Mouse (Mus musculus) c-Kit-positive CD71-positive TER-119-positive erythroid progenitor cells, embryonic 14.5 days (primary cell): ENCODE measurements around the gene Chd2.

Experiments used
- DNase-seq: peaks from one replicate; pipeline ENCODE4 v3.0.0-alpha.2; 2013; ENCODE audit warnings: low spot score

Gene Chd2

DNA sequence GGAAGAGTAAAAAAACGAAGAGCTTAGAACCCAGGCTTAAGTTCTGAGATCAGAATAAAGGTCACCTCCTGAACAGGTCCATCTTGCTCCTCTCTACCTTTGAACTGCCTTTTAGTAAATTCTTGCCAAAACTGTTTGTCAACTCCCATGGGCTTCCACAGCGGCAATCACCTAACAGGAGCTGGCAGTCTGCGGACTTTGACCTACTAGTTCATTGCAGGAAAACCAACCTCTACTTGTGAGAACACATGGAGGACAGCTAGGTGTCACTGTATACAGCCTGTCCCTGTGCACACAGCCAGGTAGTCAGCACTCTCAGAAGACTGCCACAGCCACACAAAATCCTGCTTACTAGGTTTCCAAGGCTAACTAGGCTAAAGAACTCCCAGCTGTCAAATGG is 99.8 kb downstream of the Chd2 start:
- DNase-seq, result no peak

DNA sequence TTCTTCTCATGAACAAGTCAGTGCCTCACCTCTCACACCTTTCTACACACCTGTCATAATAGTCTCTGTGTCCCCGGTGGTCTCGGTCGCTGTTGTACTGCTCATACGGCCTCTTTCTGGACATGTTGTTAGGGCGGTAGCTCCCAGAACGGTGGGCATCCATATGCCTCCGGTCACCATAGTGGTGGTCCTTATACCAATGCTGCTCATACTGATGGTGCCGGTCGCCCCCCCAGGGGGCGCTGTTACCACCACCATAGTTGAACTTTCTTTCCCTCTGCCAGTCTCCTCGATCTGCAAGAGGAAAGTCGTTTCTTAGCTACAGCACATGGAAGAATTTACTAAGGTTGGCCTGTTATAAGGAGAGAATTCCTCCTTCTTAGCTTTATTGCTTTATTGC is 105.9 kb downstream of the Chd2 start:
- no peak for DNase-seq

DNA sequence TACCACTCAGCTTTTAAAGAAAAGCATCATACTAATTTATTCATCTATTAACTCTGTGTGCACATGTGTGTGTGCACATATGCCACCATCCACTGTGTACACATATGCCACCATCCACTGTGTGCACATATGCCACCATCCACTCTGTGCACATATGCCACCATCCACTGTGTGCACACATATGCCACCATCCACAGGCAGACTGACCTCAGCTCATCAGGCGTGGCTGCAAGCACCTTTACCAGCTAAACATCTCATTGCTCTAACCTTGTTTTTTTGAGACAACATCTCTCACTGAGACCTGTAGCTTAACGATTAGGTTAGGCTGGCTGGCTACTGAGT is 107.3 kb downstream of the Chd2 start:
- DNase-seq, result no peak

DNA sequence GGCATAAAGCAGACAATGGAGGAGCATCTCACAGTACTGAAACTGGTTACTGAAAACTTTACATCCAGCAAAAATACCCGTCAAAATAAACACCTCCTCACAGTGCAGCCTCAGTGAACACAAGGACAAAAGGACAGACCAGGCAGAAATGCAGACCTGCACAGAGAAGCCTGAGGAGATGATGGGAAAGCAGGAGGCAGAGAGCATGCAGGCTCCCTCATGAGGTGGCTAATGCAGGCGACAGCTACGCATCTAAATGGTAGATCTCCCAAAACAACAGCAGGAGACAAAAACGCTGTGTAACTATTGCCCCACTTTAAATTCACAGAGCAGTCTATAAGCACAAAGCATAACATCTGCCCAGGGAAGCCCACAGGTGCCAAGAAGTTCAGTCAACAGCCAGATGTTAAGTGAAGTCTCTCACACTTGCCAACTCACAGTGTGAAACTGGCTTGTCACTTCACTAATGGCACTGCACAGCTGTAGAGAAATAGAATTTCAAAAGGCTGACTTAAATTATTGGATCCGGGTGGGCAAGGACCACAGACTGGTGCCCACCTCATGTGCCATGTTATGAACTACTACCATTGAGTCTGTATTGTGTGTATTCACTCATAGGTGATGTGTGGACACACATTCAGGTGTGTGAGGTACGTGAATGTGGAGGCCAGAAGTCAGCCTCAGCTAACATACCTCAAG is 107.8 kb downstream of the Chd2 start:
- DNase-seq, result no peak

DNA sequence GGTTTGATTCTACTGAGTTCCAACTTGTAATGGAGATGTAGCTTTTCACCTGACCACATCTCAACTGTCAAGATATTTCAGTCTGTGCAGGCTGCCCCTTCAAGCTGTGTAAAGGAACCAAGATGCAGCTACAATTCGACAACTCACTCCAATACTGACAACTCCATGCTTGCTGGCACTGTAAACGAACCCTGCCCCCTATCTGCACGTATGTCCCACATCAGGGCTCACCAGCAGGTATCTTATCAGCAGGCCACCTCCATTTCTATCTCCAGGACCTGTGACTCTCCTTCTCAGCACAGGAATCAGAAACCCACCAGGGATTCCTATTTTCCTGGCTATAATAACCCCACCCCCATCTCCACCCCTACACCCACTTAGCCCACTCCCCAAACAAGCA is 113.1 kb downstream of the Chd2 start:
- DNase-seq, result no peak

DNA sequence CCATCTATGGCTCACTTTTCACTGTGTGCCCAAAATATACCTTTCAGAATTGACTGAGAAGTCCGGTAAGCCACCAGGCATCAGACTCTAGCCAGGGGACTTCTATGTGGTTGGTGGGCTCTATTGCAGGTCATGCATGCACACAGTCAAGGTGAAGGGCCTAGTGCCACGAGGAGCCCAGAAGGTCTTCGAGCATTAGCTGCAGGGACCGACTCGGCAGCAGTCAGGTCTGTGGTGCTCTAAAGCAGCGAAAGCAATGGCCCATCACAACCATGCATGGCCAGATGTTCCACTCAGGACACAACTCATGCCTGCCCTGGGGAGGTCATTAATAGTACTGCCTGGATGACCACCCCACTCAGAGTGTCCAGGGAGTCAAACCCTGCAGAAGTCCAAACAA is 113.8 kb downstream of the Chd2 start:
- DNase-seq, result no peak

DNA sequence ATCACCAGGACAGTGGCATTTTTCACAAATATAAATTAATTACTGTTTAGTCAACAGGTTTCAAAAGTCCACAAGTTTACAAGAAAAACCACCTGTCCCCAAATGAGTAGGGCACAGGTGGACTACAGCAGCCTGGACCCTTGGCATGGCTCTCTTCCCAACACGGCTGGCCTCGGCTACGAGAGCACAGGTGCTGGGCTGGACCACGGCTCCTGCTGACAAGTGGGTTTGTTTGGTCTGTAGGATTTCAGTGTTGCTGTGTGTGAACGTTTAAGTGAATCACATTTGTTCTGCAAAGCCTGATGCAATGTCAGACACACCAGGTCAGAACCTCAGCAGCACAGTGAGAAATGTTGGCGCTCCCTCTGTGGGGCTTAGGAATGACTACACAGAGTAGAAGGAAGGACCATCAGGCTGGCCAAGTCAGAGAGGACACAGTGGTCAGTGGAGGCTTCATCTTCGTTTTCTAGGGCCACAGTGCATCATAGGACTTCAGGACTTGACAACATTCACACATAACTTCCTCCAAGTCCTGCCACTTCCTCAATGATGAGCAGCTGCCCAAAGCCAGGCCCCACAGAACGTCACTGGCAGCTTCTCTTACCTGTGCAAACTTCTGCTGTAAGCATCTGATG is 114.8 kb downstream of the Chd2 start:
- no peak for DNase-seq

DNA sequence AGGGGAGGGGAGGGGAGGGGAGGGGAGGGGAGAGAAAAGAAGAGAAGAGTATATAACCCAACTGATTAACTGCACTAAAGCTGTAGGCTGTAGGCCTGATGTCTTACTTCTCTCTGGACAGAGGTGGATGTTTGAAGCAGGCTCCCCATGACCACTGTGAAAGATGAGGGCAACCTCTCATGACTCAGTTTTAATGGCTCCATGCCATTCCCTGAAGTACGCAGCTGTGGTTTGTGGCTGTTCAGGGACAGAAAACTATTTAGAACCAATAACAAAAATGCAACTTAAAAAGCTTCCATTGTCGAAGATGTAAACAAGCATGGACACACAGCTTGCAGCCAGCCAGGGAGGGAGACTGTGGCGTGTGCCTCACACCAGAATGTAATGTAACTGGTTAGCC is 115.4 kb downstream of the Chd2 start:
- no peak for DNase-seq

DNA sequence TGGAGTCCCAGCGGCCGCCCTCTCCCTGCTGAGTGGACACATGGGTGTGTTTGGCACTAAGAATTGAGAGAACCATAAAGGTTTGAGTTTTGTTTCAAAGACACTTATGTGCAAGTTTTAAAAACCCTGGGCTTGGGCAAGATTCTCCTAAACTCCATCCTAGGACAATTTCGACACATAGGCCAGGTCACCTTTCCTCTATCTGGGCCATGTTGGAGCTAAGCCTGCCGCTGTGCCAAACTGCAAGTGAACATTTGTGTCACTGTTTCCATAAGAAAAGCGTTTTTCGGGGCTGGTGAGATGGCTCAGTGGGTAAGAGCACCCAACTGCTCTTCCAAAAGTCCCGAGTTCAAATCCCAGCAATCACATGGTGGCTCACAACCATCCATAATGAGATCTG is 116.2 kb downstream of the Chd2 start:
- no peak for DNase-seq

DNA sequence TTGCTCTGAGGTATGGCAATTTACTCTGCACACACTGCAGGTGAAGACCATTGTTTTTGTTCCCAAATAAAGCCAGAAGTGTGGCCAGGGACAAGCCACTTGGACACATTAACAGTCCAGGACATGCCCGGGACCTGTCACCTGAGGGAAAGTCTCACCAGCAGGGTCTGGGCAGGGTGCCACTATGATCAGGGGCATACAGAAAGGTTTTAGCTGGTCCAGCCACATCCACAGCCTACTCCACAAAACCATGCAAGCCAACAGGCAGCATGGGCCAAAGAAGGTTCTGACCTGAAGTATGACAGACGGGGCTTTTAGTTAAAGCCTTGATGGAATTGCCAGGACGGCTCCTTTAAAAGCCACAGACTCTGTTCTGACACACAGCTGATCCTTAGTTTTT is 116.9 kb downstream of the Chd2 start:
- DNase-seq, result no peak

DNA sequence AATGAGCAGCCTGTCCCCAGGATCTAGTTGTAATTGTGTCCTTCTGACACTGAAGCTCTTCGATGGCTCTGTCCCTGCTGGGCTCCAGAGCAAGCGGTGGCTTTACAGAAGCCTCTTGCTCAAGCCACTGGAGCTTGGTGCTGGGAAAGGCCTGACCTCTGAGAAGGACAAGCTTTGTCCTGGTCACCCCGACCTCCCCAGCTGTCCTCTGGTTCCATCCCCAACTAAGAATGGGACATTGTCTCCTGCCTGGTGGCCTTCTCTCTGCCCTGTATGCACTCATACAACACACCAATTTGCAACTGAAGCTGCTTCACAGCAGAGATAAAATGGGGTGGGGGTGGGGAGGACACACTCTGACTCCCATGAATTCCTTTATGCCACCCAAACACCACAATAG is 117.4 kb downstream of the Chd2 start:
- no peak for DNase-seq

DNA sequence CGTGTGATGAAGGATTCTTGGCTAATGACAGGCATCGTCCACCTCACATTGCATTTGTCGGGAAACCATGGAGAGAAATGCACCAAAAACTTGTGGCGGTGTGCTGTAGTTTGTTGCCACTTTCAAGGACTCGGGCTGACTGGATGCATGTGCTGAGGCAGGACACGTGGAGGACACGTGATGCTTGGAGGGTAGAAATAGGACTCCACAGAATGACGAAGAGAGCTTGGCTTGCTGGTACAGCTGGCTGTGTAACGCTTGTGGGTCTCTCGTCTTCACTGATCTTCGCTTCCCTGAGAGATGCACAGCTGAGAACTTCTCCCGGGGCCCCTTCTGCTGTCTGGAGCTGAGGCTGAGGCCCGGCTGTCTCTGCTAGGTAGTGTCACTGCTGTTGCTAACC is 118.4 kb downstream of the Chd2 start:
- no peak for DNase-seq

DNA sequence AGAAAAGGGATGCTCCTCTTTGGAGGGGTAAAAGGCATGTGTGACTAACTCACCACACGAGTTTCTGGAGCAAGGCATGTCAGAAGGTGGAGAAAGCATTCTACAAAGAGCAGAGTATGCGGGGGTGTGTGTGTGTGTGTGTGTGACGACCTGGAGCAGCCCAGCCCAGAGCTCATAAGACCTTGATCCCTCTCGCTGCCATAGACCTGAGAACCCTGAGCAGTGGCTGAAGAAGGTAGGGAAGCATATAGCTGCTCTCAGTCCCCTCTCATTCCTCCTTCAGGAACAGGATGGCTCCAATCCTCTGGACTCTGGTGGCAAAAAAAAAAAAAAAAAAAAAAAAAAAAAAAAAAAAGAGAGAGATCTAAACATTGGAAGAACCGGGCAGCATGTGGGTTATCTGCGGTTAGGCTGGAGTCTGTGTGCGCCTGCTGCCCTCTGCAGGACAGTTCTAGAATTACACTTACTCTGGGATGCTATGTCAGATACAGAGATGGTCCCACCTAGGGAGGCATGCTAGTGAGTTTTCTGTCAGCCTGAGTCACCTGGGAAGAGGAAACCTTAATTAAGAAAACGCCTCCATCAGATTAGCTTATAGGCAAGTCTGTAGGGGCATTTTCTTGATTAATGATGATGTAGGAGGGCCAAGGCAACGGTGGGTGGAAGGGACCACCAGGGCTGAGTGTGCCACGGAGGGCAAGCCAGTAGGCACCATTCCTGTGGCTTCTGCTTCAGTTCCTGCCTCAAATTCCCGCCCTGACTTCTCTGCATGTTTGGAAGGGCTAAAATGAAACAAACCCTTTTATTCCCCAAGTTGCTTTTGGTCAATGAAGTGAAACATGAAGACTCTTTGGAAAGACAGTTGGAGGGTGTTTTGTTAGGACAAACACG is 119.2 kb downstream of the Chd2 start:
- peak; percentile 61 for DNase-seq

DNA sequence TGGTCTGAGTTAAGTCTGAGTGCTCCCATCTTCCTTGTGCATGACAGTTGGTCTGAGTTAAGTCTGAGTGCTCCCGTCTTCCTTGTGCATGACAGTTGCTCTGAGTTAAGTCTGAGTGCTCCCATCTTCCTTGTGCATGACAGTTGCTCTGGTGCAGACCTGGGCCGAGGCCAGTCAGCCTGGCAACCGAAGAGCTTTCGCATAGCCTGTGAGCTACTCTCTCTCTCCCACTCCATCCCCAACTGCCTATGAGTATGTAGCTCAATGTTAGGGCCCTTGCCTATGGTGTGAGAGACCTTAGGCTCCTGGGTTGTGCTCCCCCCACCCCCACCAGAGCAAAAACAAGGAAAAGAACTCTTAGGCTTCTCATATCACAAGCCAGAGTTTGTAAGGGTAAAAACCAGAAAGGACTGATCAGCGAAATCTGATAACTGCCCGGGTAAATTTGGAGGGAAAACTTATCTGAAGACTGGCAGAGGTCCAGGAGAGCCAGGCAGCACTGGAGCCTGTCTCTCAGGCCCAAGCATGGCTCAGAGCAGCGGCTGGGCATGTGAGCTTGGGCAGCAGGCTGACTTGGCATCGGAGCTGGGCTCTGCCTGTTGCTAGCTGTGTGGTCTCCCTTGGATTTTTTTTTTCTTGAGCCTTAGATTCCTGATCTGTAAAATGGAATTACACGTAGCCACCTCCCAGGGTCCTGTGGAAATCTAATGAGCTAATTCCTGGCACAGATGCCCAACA is 120.2 kb downstream of the Chd2 start:
- DNase-seq, result no peak

DNA sequence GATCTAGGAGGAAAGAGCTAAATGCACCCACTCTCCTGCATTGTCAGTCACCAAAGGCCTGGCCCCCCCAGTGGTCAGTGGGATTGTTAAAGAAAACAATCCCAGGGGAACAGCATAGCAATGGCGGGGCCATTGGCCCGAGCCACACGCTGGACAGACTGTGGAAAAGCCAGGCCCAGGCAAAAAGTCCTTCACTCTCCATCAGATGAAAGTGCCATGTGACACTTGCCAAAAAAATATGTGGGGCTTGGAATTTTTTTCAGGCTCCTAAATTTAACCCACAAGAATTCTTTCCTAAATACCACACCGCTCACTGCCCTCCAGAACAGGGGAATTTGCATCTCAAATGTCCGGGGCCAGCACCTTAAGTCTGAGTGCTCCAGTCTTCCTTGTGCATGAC is 120.8 kb downstream of the Chd2 start:
- no peak for DNase-seq

DNA sequence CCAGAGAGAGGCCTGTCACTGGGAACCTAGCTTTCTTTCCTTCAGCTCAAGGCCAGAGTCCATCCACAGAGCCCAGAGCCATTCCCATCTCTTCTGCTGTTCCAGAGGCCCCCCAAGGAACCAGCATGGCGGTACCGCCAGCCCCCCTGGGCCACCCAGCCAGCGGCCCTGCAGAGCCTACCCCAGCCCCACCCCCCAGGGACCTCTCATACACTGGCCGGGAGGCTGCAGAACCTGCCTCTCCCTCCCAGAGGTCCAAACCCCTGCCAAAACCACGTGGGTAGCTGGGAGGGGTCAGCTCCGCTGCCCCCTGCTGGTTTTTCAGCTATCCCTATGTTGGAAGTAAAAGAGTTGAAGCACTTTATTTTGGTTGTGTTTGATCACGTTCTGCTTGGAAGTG is 122.3 kb downstream of the Chd2 start:
- DNase-seq, result no peak

DNA sequence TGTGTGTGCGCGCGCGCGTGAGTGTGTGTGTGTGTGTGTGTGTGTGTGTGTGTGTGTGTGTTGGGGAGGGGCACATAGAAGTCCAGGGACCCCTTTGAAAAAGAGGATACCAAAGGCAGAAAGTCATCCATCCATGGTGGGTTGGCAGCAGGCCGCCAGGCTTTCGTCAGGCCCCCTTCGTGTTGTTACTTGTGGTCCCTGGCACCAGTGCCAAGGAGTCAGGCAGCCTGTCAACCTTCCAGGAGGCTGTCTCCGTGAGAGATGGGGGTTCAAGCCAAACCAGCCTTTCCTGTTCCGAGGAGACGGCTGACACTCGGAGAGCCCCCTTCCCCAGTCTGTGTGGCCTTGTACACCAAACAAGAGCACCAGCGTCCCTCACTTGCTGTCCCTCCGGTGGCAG is 127.4 kb downstream of the Chd2 start:
- DNase-seq, result no peak

DNA sequence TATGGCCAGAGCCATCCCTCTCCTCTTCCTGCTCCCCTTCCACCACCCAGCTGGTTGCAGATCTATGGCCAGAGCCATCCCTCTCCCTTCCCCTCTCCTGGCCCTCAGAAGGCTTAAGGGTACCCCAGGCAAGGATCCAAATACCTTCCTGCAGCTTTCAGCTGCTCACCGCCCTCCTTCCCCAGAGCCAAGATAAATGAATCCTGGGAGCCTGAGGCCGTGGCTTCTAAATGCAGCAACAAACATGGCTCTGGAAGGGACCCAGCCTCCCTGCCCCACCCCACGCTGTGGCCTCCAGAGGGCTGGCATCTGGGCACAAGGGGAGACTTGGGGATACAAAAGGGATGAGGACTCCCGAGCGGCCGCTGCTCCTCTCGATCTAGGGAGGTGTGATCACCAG is 129.2 kb downstream of the Chd2 start:
- DNase-seq, result no peak

DNA sequence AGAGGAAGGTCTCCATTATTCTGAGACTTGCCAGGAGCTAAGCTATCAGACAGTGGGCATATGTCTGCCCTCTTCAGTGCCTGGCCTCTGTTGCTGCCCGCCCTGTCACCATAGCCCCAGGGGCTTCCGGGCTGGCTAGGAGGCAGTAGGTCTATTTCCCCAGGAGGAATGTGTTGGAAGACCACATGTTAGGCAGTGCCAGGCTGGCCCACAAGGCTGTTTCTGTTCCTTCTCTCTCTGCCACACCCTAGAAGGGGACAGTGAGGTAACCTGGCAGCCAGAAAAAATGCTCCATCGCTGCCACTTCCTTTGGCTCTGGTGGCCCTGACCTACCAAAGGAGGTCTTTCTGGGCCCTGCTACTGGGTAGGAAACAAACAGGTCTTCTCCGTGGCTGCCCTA is 129.6 kb downstream of the Chd2 start:
- no peak for DNase-seq

DNA sequence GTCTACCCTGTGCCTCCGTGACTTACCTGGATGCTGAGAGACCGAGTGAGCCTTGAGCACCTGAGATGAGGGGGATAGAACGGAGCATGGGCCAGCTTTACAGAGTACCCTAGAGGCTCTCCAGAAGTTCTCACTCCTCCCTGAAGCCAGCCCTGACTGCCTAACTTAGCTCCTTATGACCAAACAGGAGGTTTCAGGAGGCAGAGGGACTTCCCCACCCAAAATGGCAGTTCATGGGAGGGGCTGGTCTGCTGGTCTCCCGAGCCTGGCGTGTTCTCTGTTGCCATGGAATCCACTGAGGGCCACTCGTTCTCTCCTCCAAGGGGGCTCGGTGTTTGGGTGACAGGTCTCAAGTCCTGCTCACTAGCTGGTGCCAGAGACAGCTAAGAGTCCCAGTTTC is 130.1 kb downstream of the Chd2 start:
- DNase-seq, result no peak

DNA sequence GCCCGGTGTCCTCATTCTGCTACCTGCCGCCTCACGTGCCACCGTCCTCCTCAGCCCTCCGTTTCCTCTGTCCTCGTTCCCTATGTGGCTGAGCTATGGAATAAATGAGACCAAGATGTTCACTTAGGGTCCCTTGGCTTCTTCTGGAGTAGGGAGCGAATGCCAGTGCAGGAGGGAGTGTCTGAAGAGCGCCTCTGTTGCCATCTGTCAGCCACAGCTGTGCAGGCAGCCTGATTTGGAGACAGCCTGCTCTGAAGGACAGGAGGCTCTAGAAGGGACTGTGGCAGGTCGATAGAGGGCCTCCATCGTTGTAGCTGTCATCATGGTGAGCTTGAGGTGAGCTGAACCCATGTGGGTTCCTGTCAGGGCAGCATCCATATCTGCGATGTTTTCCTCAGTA is 136.1 kb downstream of the Chd2 start:
- no peak for DNase-seq

DNA sequence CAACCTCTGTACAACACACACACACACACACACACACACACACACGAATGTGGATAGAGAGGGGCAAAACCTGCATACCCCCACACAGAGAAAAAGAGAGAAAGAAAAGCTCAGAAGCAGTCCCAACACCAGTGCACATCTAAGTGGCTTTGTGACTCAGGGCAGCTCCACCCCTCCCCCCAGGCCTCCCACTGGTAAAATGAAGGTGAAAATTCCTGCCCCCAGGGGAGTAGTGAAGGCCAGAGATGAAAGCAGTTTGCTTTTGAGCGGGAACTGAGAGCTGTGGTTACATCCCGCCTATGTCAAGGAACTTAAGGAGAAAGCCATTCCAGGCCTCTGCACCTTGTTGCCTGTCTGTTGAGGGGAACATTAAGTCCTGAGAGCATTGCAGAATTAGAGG is 138.1 kb downstream of the Chd2 start:
- DNase-seq, result no peak

DNA sequence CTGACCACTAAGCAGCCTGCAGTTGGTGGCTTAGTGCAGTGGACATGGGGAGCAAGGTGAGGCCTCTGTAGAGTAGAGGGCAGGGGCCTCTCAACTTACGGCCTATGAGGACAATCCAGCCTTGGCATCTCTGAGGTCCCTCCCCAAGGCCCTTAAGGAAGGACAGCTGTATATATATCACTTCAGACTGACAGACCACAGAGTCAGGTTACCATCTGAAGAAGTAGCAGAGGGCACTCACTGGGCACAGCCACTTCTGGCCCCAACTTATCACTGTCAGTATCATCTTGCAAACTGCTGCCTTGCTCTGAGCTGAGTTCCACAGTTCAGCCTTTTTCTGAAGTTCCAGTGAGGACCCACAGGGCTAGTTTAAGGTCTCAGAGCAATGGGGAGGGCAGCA is 139.0 kb downstream of the Chd2 start:
- DNase-seq, result no peak
